Comparison of ENCODE assay signal across 12 mouse cellular contexts in genomic region chr14:54258131-54258670, GRCm38 (mm10). TPM values are rescaled to one million over a fixed set of nuclear protein-coding genes. Genes with fewer than 3 reads are reported as not detected.
DNase-seq lines count a peak whose midpoint lies in the region; ATAC-seq and TF ChIP-seq lines count a peak whose summit lies in the region.
"Had no signal": no experiment of that assay in that cellular context is flagged by ENCODE, and none has a peak within 500 bp of the region (broad histone marks: within the 10 kb centered on the region; RNA-seq: fewer than 3 reads in every experiment).

No protein-coding gene starts in this region.

- no peak for ATAC-seq in lung, postnatal 0 days
- ATAC-seq in limb, embryonic 13.5 days (ENCODE audit: low FRiP score, low read depth) = no peak
- no peak for ATAC-seq in stomach, embryonic 16.5 days (ENCODE audit: insufficient read depth, low FRiP score)

- peak overlapping the region; percentile 86; the same call in 1 of the 2 replicates for H3K4me2 ChIP-seq in lung, postnatal 0 days (replicated peaks; ENCODE audit: low read depth, low read length)
- peak overlapping the region; percentile 77 for H3K4me2 ChIP-seq in limb, embryonic 13.5 days (replicated peaks)
- H3K4me2 ChIP-seq in stomach, embryonic 16.5 days (ENCODE audit: low read depth, low read length) = peak overlapping the region; percentile 53

- H3K27me3 ChIP-seq in lung, postnatal 0 days (replicated peaks; ENCODE audit: insufficient read depth, low read length) = no peaks in the 10 kb centered on the region
- no peaks in the 10 kb centered on the region for H3K27me3 ChIP-seq in limb, embryonic 13.5 days
- H3K27me3 ChIP-seq in stomach, embryonic 16.5 days (ENCODE audit: control insufficient read depth, insufficient read depth, low read length) = no peaks in the 10 kb centered on the region
- H3K27me3 ChIP-seq: heart, embryonic 15.5 days had no signal

- H3K4me3 ChIP-seq in lung, postnatal 0 days (ENCODE audit: low read depth, low read length) = no peak overlapping the region
- no peak overlapping the region for H3K4me3 ChIP-seq in limb, embryonic 13.5 days
- H3K4me3 ChIP-seq in stomach, embryonic 16.5 days (replicated peaks; ENCODE audit: low read length) = peak overlapping the region; percentile 64

- peaks cover 15% of the 10 kb centered on the region; the same call in 1 of the 2 replicates for H3K4me1 ChIP-seq in lung, postnatal 0 days (ENCODE audit: insufficient read depth, low read depth, low read length)
- H3K4me1 ChIP-seq in limb, embryonic 13.5 days = peaks cover 26% of the 10 kb centered on the region
- H3K4me1 ChIP-seq in stomach, embryonic 16.5 days (ENCODE audit: control insufficient read depth, insufficient read depth, low read length) = peaks cover 12% of the 10 kb centered on the region; the same call in 1 of the 2 replicates

- 37% methylated on average over 7 of the region's 7 CpGs for WGBS in lung, postnatal 0 days
- WGBS in limb, embryonic 13.5 days = 61% methylated on average over 7 of the region's 7 CpGs
- 48% methylated on average over 7 of the region's 7 CpGs for WGBS in stomach, embryonic 16.5 days

- H3K9me3 ChIP-seq in lung, postnatal 0 days (ENCODE audit: low read length) = no peaks in the 10 kb centered on the region
- H3K9me3 ChIP-seq in limb, embryonic 13.5 days = no peaks in the 10 kb centered on the region
- no peaks in the 10 kb centered on the region for H3K9me3 ChIP-seq in stomach, embryonic 16.5 days (replicated peaks; ENCODE audit: control insufficient read depth, low read length)
- H3K9me3 ChIP-seq: heart, embryonic 15.5 days had no signal

- TF ChIP-seq CTCF in lung, postnatal 0 days (IDR thresholded peaks at IDR 0.05) = no peak

- H3K36me3 ChIP-seq in lung, postnatal 0 days (ENCODE audit: insufficient read depth, low read length) = 0 out of 2 replicates have a peak, but pooled peaks cover 4% of the 10 kb centered on the region
- H3K36me3 ChIP-seq in limb, embryonic 13.5 days = peaks cover 15% of the 10 kb centered on the region
- H3K36me3 ChIP-seq in stomach, embryonic 16.5 days (ENCODE audit: control insufficient read depth, insufficient read depth, low read length) = no peaks in the 10 kb centered on the region

- no peak for TF ChIP-seq EP300 in lung, postnatal 0 days (IDR thresholded peaks at IDR 0.05)

- peak; percentile 84 for DNase-seq in heart, adult 11 months
- DNase-seq in heart, adult 8-10 months (ENCODE audit: low spot score) = no peak
- DNase-seq in lung, postnatal 0 days (ENCODE audit: low spot score) = peak; percentile 35
- DNase-seq in lung, adult 18-20 months = no peak
- no peak for DNase-seq in frontal cortex, postnatal 14 days (ENCODE audit: low spot score in 2 of 2)
- DNase-seq in cerebellum, adult 11 months = no peak

- H3K27ac ChIP-seq in lung, postnatal 0 days (ENCODE audit: low read length) = 0 out of 2 replicates have a peak overlapping the region, but pooled peaks have one; percentile 81
- no peak overlapping the region for H3K27ac ChIP-seq in limb, embryonic 13.5 days
- H3K27ac ChIP-seq in stomach, embryonic 16.5 days (ENCODE audit: low read length) = peak overlapping the region; percentile 32; the same call in 1 of the 2 replicates

- H3K9ac ChIP-seq in lung, postnatal 0 days (replicated peaks; ENCODE audit: low read depth) = no peak overlapping the region
- no peak overlapping the region for H3K9ac ChIP-seq in limb, embryonic 13.5 days
- no peak overlapping the region for H3K9ac ChIP-seq in stomach, embryonic 16.5 days (ENCODE audit: low read length)

RNA-seq across cellular contexts. Expression of gene Abhd4, which starts 4.2 kb away (rescaled TPM):
- 10 to 100 TPM; 40.8 to 49.9 (median 44.7) TPM for total RNA-seq in heart, adult 8-10 months (2022)
- 77.8 and 81.2 TPM in 2 replicates for polyA plus RNA-seq in lung, postnatal 0 days (2015; fragmentation: Nextera tagmentation; extraction: Ambion mirVana)
- 46.5 and 51.0 TPM in 2 replicates for polyA plus RNA-seq in limb, embryonic 13.5 days (2015; fragmentation: Nextera tagmentation; extraction: Ambion mirVana)
- 51.7 and 57.0 TPM in 2 replicates for polyA plus RNA-seq in stomach, embryonic 16.5 days (2015; fragmentation: Nextera tagmentation; extraction: Ambion mirVana)

RNA-seq across cellular contexts. Expression of gene Dad1, which starts 4.3 kb away (rescaled TPM):
- 100 to 1,000 TPM; 108 to 121 (median 113) TPM for total RNA-seq in heart, adult 8-10 months (2022)
- 420 and 466 TPM in 2 replicates for polyA plus RNA-seq in lung, postnatal 0 days (2015; fragmentation: Nextera tagmentation; extraction: Ambion mirVana)
- 357 and 379 TPM in 2 replicates for polyA plus RNA-seq in limb, embryonic 13.5 days (2015; fragmentation: Nextera tagmentation; extraction: Ambion mirVana)
- polyA plus RNA-seq in stomach, embryonic 16.5 days (2015; fragmentation: Nextera tagmentation; extraction: Ambion mirVana) = 391 and 448 TPM in 2 replicates

RNA-seq across cellular contexts. Expression of gene Olfr49, which starts 26.5 kb away (rescaled TPM):
- not detected for total RNA-seq in heart, adult 8-10 months (2022)
- 0.04 TPM in 2 replicates for polyA plus RNA-seq in lung, postnatal 0 days (2015; fragmentation: Nextera tagmentation; extraction: Ambion mirVana)
- not detected in 2 replicates for polyA plus RNA-seq in limb, embryonic 13.5 days (2015; fragmentation: Nextera tagmentation; extraction: Ambion mirVana)
- not detected in 2 replicates for polyA plus RNA-seq in stomach, embryonic 16.5 days (2015; fragmentation: Nextera tagmentation; extraction: Ambion mirVana)
- total RNA-seq: adrenal gland, postnatal 36 days; left cerebral cortex, postnatal 25 days had no signal
- polyA plus RNA-seq: midbrain, embryonic 11.5 days had no signal

Comparison
In these comparisons a context has a peak if more than half of its experiments do, and no peak if none do; other contexts are left out.
1. DNase-seq: peak in heart, adult 11 months (single experiment) and lung, postnatal 0 days (single experiment); none in heart, adult 8-10 months (single experiment), lung, adult 18-20 months (0 of 2), frontal cortex, postnatal 14 days (0 of 2) and cerebellum, adult 11 months (single experiment).
2. Peak in every context shown above with its lines, with median percentiles within 50 percentile points of each other: H3K4me2 ChIP-seq.